Mouse (Mus musculus): ENCODE data around the gene Btbd35f22.
"Not testable (repeated sequence)": the region's sequence is repeated elsewhere in the genome, so short reads cannot be mapped to it uniquely, and the experiment has no call there.

Gene Btbd35f22

DNA sequence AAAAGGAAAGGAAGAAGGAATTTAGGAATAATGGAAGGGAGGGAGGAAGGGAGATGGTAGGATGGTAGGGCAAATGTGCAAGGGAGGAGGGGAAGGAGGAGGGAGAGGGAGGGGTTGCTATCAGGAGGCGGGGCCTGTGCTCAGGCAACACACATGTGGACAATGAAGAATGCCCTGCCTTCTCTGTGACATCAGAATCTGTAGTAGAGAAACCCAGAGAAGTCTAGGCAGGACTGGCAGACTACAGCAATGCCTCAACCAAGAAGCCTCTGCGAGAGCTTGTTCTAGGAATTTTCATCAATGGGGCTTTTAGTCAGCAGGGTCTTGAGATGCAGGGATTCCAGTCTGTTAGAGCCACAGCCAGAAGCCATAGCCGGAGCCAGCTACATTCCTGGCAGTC lies at the start of gene Btbd35f22:
Gene Btbd35f22 (plus strand): TSS at position 301 of the 400 bp plus-strand sequence.
- not testable (repeated sequence) for DNase-seq
